Mouse (Mus musculus) testis, adult 2 months (tissue): ENCODE results near the gene Ppp2r5c. TPM values are rescaled to one million over a fixed set of nuclear protein-coding genes. Genes with fewer than 3 reads are reported as not detected.

ENCODE experiments used
- H3K27ac ChIP-seq: fragments of 200-500 bp; 2 replicates; pipeline ENCODE4 v1.5.1; 2012; ENCODE audit warnings: low read depth, low read length; ENCODE audit not compliant: control insufficient read depth, insufficient read depth
- H3K27me3 ChIP-seq: fragments of 200-500 bp; 2 replicates; pipeline ENCODE4 v1.6.1; 2012; ENCODE audit warnings: mild to moderate bottlenecking, low read length, moderate library complexity; ENCODE audit not compliant: control insufficient read depth, insufficient read depth
- H3K36me3 ChIP-seq: fragments of 200-500 bp; 2 replicates; pipeline ENCODE4 v1.6.1; 2012; ENCODE audit warnings: mild to moderate bottlenecking, low read length; ENCODE audit not compliant: control insufficient read depth, insufficient read depth
- H3K4me1 ChIP-seq: fragments of 200-500 bp; 2 replicates; pipeline ENCODE4 v1.6.1; 2012; ENCODE audit warnings: low read length; ENCODE audit not compliant: control insufficient read depth, insufficient read depth
- H3K4me3 ChIP-seq: fragments of 200-500 bp; 2 replicates; pipeline ENCODE4 v1.5.1; 2012; ENCODE audit warnings: low read depth, mild to moderate bottlenecking, low read length, moderate library complexity, mixed read lengths; ENCODE audit not compliant: control insufficient read depth
- CTCF ChIP-seq: fragments of 200-500 bp; IDR thresholded peaks from 2 replicates; pipeline ENCODE4 v1.5.1; 2012; ENCODE audit warnings: low read depth, mild to moderate bottlenecking, inconsistent platforms, low read length, moderate library complexity; ENCODE audit not compliant: control insufficient read depth, insufficient read depth, insufficient replicate concordance
- POLR2A ChIP-seq: fragments of 200-500 bp; IDR thresholded peaks from 2 replicates; pipeline ENCODE4 v1.6.1; 2012; ENCODE audit warnings: low read depth, mild to moderate bottlenecking, inconsistent platforms, low read length, moderate library complexity; ENCODE audit not compliant: control insufficient read depth
- polyA plus RNA-seq: library from polyadenylated mRNA; depleted of rRNA; stranded (reverse); fragments of >200 nt; gene quantifications from 2 replicates; pipeline ENCODE4 v1.2.3, GENCODE M21; 2012

Ppp2r5c gene
- polyA plus RNA-seq, 1 experiment, result 202 TPM

- Histone ChIP-seq H3K4me3 (no peak overlapping the region), H3K36me3 (peaks cover 2% of the 10 kb centered on the region), H3K27me3 (no peaks in the 10 kb centered on the region), H3K27ac (no peak overlapping the region), H3K4me1 (peaks cover 2% of the 10 kb centered on the region)
- TF ChIP-seq CTCF (no peak), POLR2A (no peak)
Measured at GRCm38 (mm10) chr12:110463711-110464110, 16.8 kb downstream of the Ppp2r5c start.

- Histone ChIP-seq H3K36me3 (no peaks in the 10 kb centered on the region; the same call in 1 of the 2 replicates), H3K27me3 (no peaks in the 10 kb centered on the region), H3K4me3 (no peak overlapping the region), H3K27ac (no peak overlapping the region), H3K4me1 (peaks cover 2% of the 10 kb centered on the region; the same call in 1 of the 2 replicates)
- no peak for TF ChIP-seq CTCF
- no peak for TF ChIP-seq POLR2A
Measured at GRCm38 (mm10) chr12:110471426-110471825, 24.5 kb downstream of the Ppp2r5c start.

GRCm38 (mm10) chr12:110472247-110472646, 25.3 kb downstream of the Ppp2r5c start:
- no peak for TF ChIP-seq POLR2A
- TF ChIP-seq CTCF, result no peak
- H3K27me3 ChIP-seq, result no peaks in the 10 kb centered on the region
- H3K27ac ChIP-seq, result no peak overlapping the region
- H3K4me1 ChIP-seq, result peaks cover 2% of the 10 kb centered on the region; the same call in 1 of the 2 replicates
- no peaks in the 10 kb centered on the region; the same call in 1 of the 2 replicates for H3K36me3 ChIP-seq
- no peak overlapping the region for H3K4me3 ChIP-seq

GRCm38 (mm10) chr12:110474497-110474896, 27.6 kb downstream of the Ppp2r5c start:
- Histone ChIP-seq H3K27ac (no peak overlapping the region), H3K4me1 (peaks cover 2% of the 10 kb centered on the region; the same call in 1 of the 2 replicates), H3K27me3 (no peaks in the 10 kb centered on the region), H3K4me3 (no peak overlapping the region), H3K36me3 (no peaks in the 10 kb centered on the region; the same call in 1 of the 2 replicates)
- TF ChIP-seq POLR2A (no peak), CTCF (no peak)

- Histone ChIP-seq H3K36me3 (no peaks in the 10 kb centered on the region; the same call in 1 of the 2 replicates), H3K27ac (no peak overlapping the region), H3K4me1 (peaks cover 2% of the 10 kb centered on the region; the same call in 1 of the 2 replicates), H3K27me3 (no peaks in the 10 kb centered on the region), H3K4me3 (no peak overlapping the region)
- TF ChIP-seq CTCF, result no peak
- TF ChIP-seq POLR2A, result no peak
Measured at GRCm38 (mm10) chr12:110476561-110476960, 29.6 kb downstream of the Ppp2r5c start.

GRCm38 (mm10) chr12:110477906-110478305, 31.0 kb downstream of the Ppp2r5c start:
- Histone ChIP-seq H3K27me3 (no peaks in the 10 kb centered on the region), H3K4me1 (peaks cover 2% of the 10 kb centered on the region; the same call in 1 of the 2 replicates), H3K36me3 (no peaks in the 10 kb centered on the region; the same call in 1 of the 2 replicates), H3K27ac (no peak overlapping the region), H3K4me3 (peak overlapping the region; percentile 68)
- no peak for TF ChIP-seq CTCF
- TF ChIP-seq POLR2A, result no peak

GRCm38 (mm10) chr12:110478601-110479008, 31.7 kb downstream of the Ppp2r5c start:
- H3K36me3 ChIP-seq, result no peaks in the 10 kb centered on the region; the same call in 1 of the 2 replicates
- peak overlapping the region; percentile 68 for H3K4me3 ChIP-seq
- H3K27me3 ChIP-seq, result no peaks in the 10 kb centered on the region
- peaks cover 2% of the 10 kb centered on the region; the same call in 1 of the 2 replicates for H3K4me1 ChIP-seq
- H3K27ac ChIP-seq, result no peak overlapping the region
- TF ChIP-seq POLR2A (no peak), CTCF (no peak)
